Mouse (Mus musculus) forebrain, embryonic 14.5 days (tissue): ENCODE measurements at regions not wholly inside any gene's neighbourhood (a gene's known extent, or its start where the extent isn't known, plus 50 kb on each side); places are given as distances from the start of the nearest gene placed in this dataset.
A peak's percentile ranks its signal among the peaks of the same experiment; 100 is the strongest.
"Not testable (repeated sequence)": the region's sequence is repeated elsewhere in the genome, so short reads cannot be mapped to it uniquely, and the experiment has no call there.

Source experiments
- ATAC-seq: fragments of 200-750 bp; cut with Nextera tagmentation; 2 replicates; pipeline ENCODE4 v1.8.0; 2017; ENCODE audit warnings: mild to moderate bottlenecking, moderate library complexity
- DNase-seq: peaks from one replicate; pipeline ENCODE4 v3.0.0-alpha.2; 2015; ENCODE audit warnings: low spot score
- H3K27ac ChIP-seq: fragments of 300-500 bp; sonication (generic); 2 replicates; pipeline ENCODE4 v1.5.1; 2014; ENCODE audit warnings: low read depth, mild to moderate bottlenecking, control low read depth, low read length, moderate library complexity
- H3K27me3 ChIP-seq: fragments of 300-500 bp; sonication (generic); replicated peaks from 2 replicates; pipeline ENCODE4 v1.6.1; 2014; ENCODE audit warnings: low read length, control low read depth, mixed read lengths; ENCODE audit not compliant: control insufficient read depth, insufficient read depth
- H3K36me3 ChIP-seq: fragments of 300-500 bp; sonication (generic); 2 replicates; pipeline ENCODE4 v1.6.1; 2014; ENCODE audit warnings: low read length, control low read depth; ENCODE audit not compliant: control insufficient read depth, insufficient read depth
- H3K4me1 ChIP-seq: fragments of 300-500 bp; sonication (generic); 2 replicates; pipeline ENCODE4 v1.6.1; 2014; ENCODE audit warnings: antibody characterized with exemption, low read length, control low read depth; ENCODE audit not compliant: control insufficient read depth, insufficient read depth
- H3K4me2 ChIP-seq: fragments of 300-500 bp; sonication (generic); 2 replicates; pipeline ENCODE4 v1.6.1; 2014; ENCODE audit warnings: mild to moderate bottlenecking, control low read depth, low read length
- H3K4me3 ChIP-seq: fragments of 300-500 bp; sonication (generic); 2 replicates; pipeline ENCODE4 v1.5.1; 2014; ENCODE audit warnings: low read depth, low read length, control low read depth
- H3K9ac ChIP-seq: fragments of 300-500 bp; sonication (generic); 2 replicates; pipeline ENCODE4 v1.6.1; 2014; ENCODE audit warnings: mild to moderate bottlenecking, low read length, control low read depth, moderate library complexity
- H3K9me3 ChIP-seq: fragments of 300-500 bp; sonication (generic); replicated peaks from 2 replicates; pipeline ENCODE4 v1.6.1; 2016; ENCODE audit warnings: low read length, control low read depth, mixed read lengths; ENCODE audit not compliant: control insufficient read depth
- WGBS: fragments of 180-500 bp; shearing (Covaris S2); extraction: QIAGEN DNeasy Blood & Tissue Kit; methylation state at CpG from one replicate; pipeline ENCODE4 v1.1.7; 2014; 5-methylcytosine and 5-hydroxymethylcytosine counted together

GRCm38 (mm10) chrX:91059251-91059650 is 167.3 kb downstream of the Gm44 start:
- ATAC-seq, H3K9me3 ChIP-seq, H3K4me1 ChIP-seq, H3K4me3 ChIP-seq, H3K27ac ChIP-seq, H3K4me2 ChIP-seq, H3K9ac ChIP-seq, H3K27me3 ChIP-seq, H3K36me3 ChIP-seq: not testable (repeated sequence)
- 51% methylated on average over 3 of the region's 3 CpGs for WGBS
- peak; percentile 0 for DNase-seq

DNA sequence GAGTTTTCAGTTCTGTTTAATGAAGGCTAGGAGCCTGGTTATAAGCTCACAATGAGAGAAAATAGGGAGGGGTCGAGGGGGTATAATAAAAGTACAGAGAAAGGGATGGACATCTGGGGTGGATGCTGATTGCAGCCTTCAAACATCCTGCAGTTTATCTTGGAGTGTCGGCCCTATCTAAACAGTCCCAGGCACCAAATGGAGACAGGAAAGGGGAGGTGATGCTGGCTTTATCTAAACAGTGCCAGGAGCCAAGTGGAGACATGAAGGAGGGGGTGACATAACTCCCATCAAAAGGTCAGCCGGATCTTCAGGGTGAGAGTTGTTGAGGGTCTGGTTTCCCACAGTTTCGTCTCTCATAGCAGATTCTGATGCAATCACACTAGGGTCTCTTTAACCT is 193.2 kb downstream of the Gm44 start:
- H3K27ac ChIP-seq, H3K27me3 ChIP-seq, H3K4me2 ChIP-seq, H3K9me3 ChIP-seq, H3K9ac ChIP-seq, H3K36me3 ChIP-seq, DNase-seq, ATAC-seq, H3K4me1 ChIP-seq, H3K4me3 ChIP-seq: not testable (repeated sequence)
- 78% methylated on average over 4 of the region's 4 CpGs for WGBS
